Mouse (Mus musculus) Muller cell, postnatal 12 days (primary cell): ENCODE data around the gene Ptpn3.
"Not testable (repeated sequence)": the region's sequence is repeated elsewhere in the genome, so short reads cannot be mapped to it uniquely, and the experiment has no call there.

Source experiments
- DNase-seq: peaks from one replicate; pipeline ENCODE4 v3.0.0-alpha.2; 2015; ENCODE audit errors: inconsistent ontology term

Gene Ptpn3

GRCm38 (mm10) chr4:57299308-57299700 is 2.3 kb downstream of the Ptpn3 start:
- DNase-seq = no peak

- no peak for DNase-seq
Measured at GRCm38 (mm10) chr4:57298181-57298580, 3.5 kb downstream of the Ptpn3 start.

- DNase-seq = peak; percentile 96
Measured at GRCm38 (mm10) chr4:57294971-57295656, 6.5 kb downstream of the Ptpn3 start.

GRCm38 (mm10) chr4:57292670-57293069 is 9.0 kb downstream of the Ptpn3 start:
- no peak for DNase-seq

GRCm38 (mm10) chr4:57290049-57290448 is 11.6 kb downstream of the Ptpn3 start:
- no peak for DNase-seq

GRCm38 (mm10) chr4:57287808-57288207 is 13.8 kb downstream of the Ptpn3 start:
- DNase-seq = no peak

- DNase-seq = no peak
Measured at GRCm38 (mm10) chr4:57285251-57285650, 16.4 kb downstream of the Ptpn3 start.

- no peak for DNase-seq
Measured at GRCm38 (mm10) chr4:57283189-57283588, 18.4 kb downstream of the Ptpn3 start.

GRCm38 (mm10) chr4:57282630-57283029 is 19.0 kb downstream of the Ptpn3 start:
- DNase-seq = no peak

GRCm38 (mm10) chr4:57282179-57282578 is 19.5 kb downstream of the Ptpn3 start:
- no peak for DNase-seq

- peak; percentile 24 for DNase-seq
Measured at GRCm38 (mm10) chr4:57280888-57281287, 20.7 kb downstream of the Ptpn3 start.

GRCm38 (mm10) chr4:57279229-57279628 is 22.4 kb downstream of the Ptpn3 start:
- DNase-seq = peak; percentile 33

- DNase-seq = no peak
Measured at GRCm38 (mm10) chr4:57278812-57279211, 22.8 kb downstream of the Ptpn3 start.

GRCm38 (mm10) chr4:57277671-57278070 is 24.0 kb downstream of the Ptpn3 start:
- DNase-seq = no peak

- peak; percentile 42 for DNase-seq
Measured at GRCm38 (mm10) chr4:57275116-57275743, 26.4 kb downstream of the Ptpn3 start.

GRCm38 (mm10) chr4:57273532-57274502 is 27.8 kb downstream of the Ptpn3 start:
- DNase-seq = no peak

GRCm38 (mm10) chr4:57270991-57271390 is 30.6 kb downstream of the Ptpn3 start:
- DNase-seq = no peak

GRCm38 (mm10) chr4:57270489-57270888 is 31.1 kb downstream of the Ptpn3 start:
- not testable (repeated sequence) for DNase-seq

- DNase-seq = no peak
Measured at GRCm38 (mm10) chr4:57269344-57269743, 32.3 kb downstream of the Ptpn3 start.

GRCm38 (mm10) chr4:57268330-57268729 is 33.3 kb downstream of the Ptpn3 start:
- DNase-seq = no peak

- DNase-seq = no peak
Measured at GRCm38 (mm10) chr4:57266389-57266788, 35.2 kb downstream of the Ptpn3 start.

GRCm38 (mm10) chr4:57263695-57264094 is 37.9 kb downstream of the Ptpn3 start:
- no peak for DNase-seq
